Mouse (Mus musculus): Measurements from ENCODE around the gene 2610507B11Rik. TPM values are rescaled to one million over a fixed set of nuclear protein-coding genes. Genes with fewer than 3 reads are reported as not detected.

The 2610507B11Rik gene
- total RNA-seq, 2 experiments from 2014 or later: 176 to 177 TPM

- intact Hi-C loops (cut with DNase I): no loop called here
- no peak for TF ChIP-seq CTCF (IDR thresholded peaks at IDR 0.05)
- peak within 1 kb of the TSS; percentile 26 for H3K4me3 ChIP-seq
- H3K27ac ChIP-seq: peak within 1 kb of the TSS; percentile 89
- peak in 1 of 2 experiments; percentile 30 for DNase-seq (ENCODE audit: extremely low spot score in 1 of 2, low spot score in 2 of 2)
Measured at GRCm38 (mm10) chr11:78290654-78291053, 29.1 kb downstream of the 2610507B11Rik start, which contains the start of gene BC030499. Gene BC030499, plus strand, starts transcription at chr11:78290841.

- Histone ChIP-seq H3K27ac (no peak overlapping the region), H3K4me3 (no peak overlapping the region)
- no peak for TF ChIP-seq CTCF (IDR thresholded peaks at IDR 0.05)
- no peak for DNase-seq (ENCODE audit: extremely low spot score in 1 of 2, low spot score in 2 of 2)
- intact Hi-C loops (cut with DNase I): no loop called here
Measured at GRCm38 (mm10) chr11:78294585-78294984, 33.0 kb downstream of the 2610507B11Rik start.

GRCm38 (mm10) chr11:78300917-78301316 is 39.4 kb downstream of the 2610507B11Rik start:
- H3K4me3 ChIP-seq: peak overlapping the region; percentile 51
- H3K27ac ChIP-seq: peak overlapping the region; percentile 66
- TF ChIP-seq CTCF (IDR thresholded peaks at IDR 0.05): no peak
- intact Hi-C loops (cut with DNase I): no loop called here
- DNase-seq (ENCODE audit: extremely low spot score in 1 of 2, low spot score in 2 of 2): no peak

GRCm38 (mm10) chr11:78301357-78302084 is 40.0 kb downstream of the 2610507B11Rik start, which contains the start of gene Spag5:
Gene Spag5, plus strand, starts transcription at chr11:78301529.
- Histone ChIP-seq H3K27ac (peak within 1 kb of the TSS; percentile 66), H3K4me3 (peak within 1 kb of the TSS; percentile 51)
- no peak; the same call in 1 of the 2 replicates for TF ChIP-seq CTCF (IDR thresholded peaks at IDR 0.05)
- DNase-seq (ENCODE audit: extremely low spot score in 1 of 2, low spot score in 2 of 2): peak; percentile 88 to 91
- intact Hi-C loops (cut with DNase I): no loop called here

- intact Hi-C loops (cut with DNase I): no loop called here
- no peak overlapping the region for H3K27ac ChIP-seq
- no peak for TF ChIP-seq CTCF (IDR thresholded peaks at IDR 0.05)
- DNase-seq (ENCODE audit: extremely low spot score in 1 of 2, low spot score in 2 of 2): no peak
- no peak overlapping the region for H3K4me3 ChIP-seq
Measured at GRCm38 (mm10) chr11:78305272-78305671, 43.7 kb downstream of the 2610507B11Rik start.

- intact Hi-C loops (cut with DNase I): no loop called here
- TF ChIP-seq CTCF (IDR thresholded peaks at IDR 0.05): no peak
- no peak overlapping the region for H3K4me3 ChIP-seq
- H3K27ac ChIP-seq: no peak overlapping the region
- no peak for DNase-seq (ENCODE audit: extremely low spot score in 1 of 2, low spot score in 2 of 2)
Measured at GRCm38 (mm10) chr11:78310861-78311511, 49.4 kb downstream of the 2610507B11Rik start.

GRCm38 (mm10) chr11:78313662-78314061 is 52.1 kb downstream of the 2610507B11Rik start:
- no peak for TF ChIP-seq CTCF (IDR thresholded peaks at IDR 0.05)
- intact Hi-C loops (cut with DNase I): no loop called here
- no peak for DNase-seq (ENCODE audit: extremely low spot score in 1 of 2, low spot score in 2 of 2)
- Histone ChIP-seq H3K4me3 (no peak overlapping the region), H3K27ac (no peak overlapping the region)

GRCm38 (mm10) chr11:78318411-78318810 is 56.9 kb downstream of the 2610507B11Rik start:
- DNase-seq (ENCODE audit: extremely low spot score in 1 of 2, low spot score in 2 of 2): no peak
- TF ChIP-seq CTCF (IDR thresholded peaks at IDR 0.05): no peak
- H3K4me3 ChIP-seq: no peak overlapping the region
- H3K27ac ChIP-seq: no peak overlapping the region
- intact Hi-C loops (cut with DNase I): no loop called here

- no peak for DNase-seq (ENCODE audit: extremely low spot score in 1 of 2, low spot score in 2 of 2)
- intact Hi-C loops (cut with DNase I): no loop called here
- Histone ChIP-seq H3K27ac (peak overlapping the region; percentile 66), H3K4me3 (peak overlapping the region; percentile 49)
- TF ChIP-seq CTCF (IDR thresholded peaks at IDR 0.05): no peak
Measured at GRCm38 (mm10) chr11:78322076-78322831, 60.7 kb downstream of the 2610507B11Rik start.

GRCm38 (mm10) chr11:78322860-78323259 is 61.3 kb downstream of the 2610507B11Rik start, which contains the start of gene Aldoc:
Gene Aldoc, plus strand, starts transcription at chr11:78322968.
- Histone ChIP-seq H3K27ac (peak within 1 kb of the TSS; percentile 66), H3K4me3 (peak within 1 kb of the TSS; percentile 49)
- intact Hi-C loops (cut with DNase I): no loop called here
- peak; percentile 69 to 75 for DNase-seq (ENCODE audit: extremely low spot score in 1 of 2, low spot score in 2 of 2)
- TF ChIP-seq CTCF (IDR thresholded peaks at IDR 0.05): no peak

GRCm38 (mm10) chr11:78324000-78324785 is 62.6 kb downstream of the 2610507B11Rik start:
- H3K27ac ChIP-seq: peak overlapping the region; percentile 47; the same call in 1 of the 2 replicates
- DNase-seq (ENCODE audit: extremely low spot score in 1 of 2, low spot score in 2 of 2): no peak
- no peak for TF ChIP-seq CTCF (IDR thresholded peaks at IDR 0.05)

More at GRCm38 (mm10) chr11:78324000-78324785, 62.6 kb downstream of the 2610507B11Rik start:
- intact Hi-C loops (cut with DNase I): no loop called here
- H3K4me3 ChIP-seq: peak overlapping the region; percentile 49
